Mouse (Mus musculus) liver, embryonic 16.5 days (tissue): ENCODE measurements around the gene Fam84b. TPM values are rescaled to one million over a fixed set of nuclear protein-coding genes. Genes with fewer than 3 reads are reported as not detected.

ENCODE experiments used
- ATAC-seq: fragments of 200-750 bp; cut with Nextera tagmentation; 2 replicates; pipeline ENCODE4 v1.8.0; 2017; ENCODE audit warnings: low read depth, mild to moderate bottlenecking, moderate number of reproducible peaks, moderate library complexity
- H3K27ac ChIP-seq: fragments of 300-500 bp; sonication (generic); 2 replicates; pipeline ENCODE4 v1.5.1; 2014; ENCODE audit warnings: mild to moderate bottlenecking, low read length
- H3K27me3 ChIP-seq: fragments of 300-500 bp; sonication (generic); 2 replicates; pipeline ENCODE4 v1.6.1; 2014; ENCODE audit warnings: low read depth, low read length, mixed read lengths; ENCODE audit not compliant: control insufficient read depth, insufficient read depth
- H3K36me3 ChIP-seq: fragments of 300-500 bp; sonication (generic); 2 replicates; pipeline ENCODE4 v1.6.1; 2014; ENCODE audit warnings: mild to moderate bottlenecking; ENCODE audit not compliant: control insufficient read depth, insufficient read depth
- H3K4me1 ChIP-seq: fragments of 300-500 bp; sonication (generic); 2 replicates; pipeline ENCODE4 v1.6.1; 2014; ENCODE audit warnings: low read depth, low read length, mixed read lengths; ENCODE audit not compliant: control insufficient read depth
- H3K4me2 ChIP-seq: fragments of 300-500 bp; sonication (generic); 2 replicates; pipeline ENCODE4 v1.6.1; 2014; ENCODE audit warnings: low read depth, low read length, mixed read lengths
- H3K4me3 ChIP-seq: fragments of 300-500 bp; sonication (generic); 2 replicates; pipeline ENCODE4 v1.5.1; 2014; ENCODE audit warnings: low read depth, mild to moderate bottlenecking, low read length
- H3K9ac ChIP-seq: fragments of 300-500 bp; sonication (generic); 2 replicates; pipeline ENCODE4 v1.6.1; 2014; ENCODE audit warnings: low read depth, low read length
- H3K9me3 ChIP-seq: fragments of 300-500 bp; sonication (generic); replicated peaks from 2 replicates; pipeline ENCODE4 v1.6.1; 2016; ENCODE audit warnings: low read length; ENCODE audit not compliant: control insufficient read depth
- WGBS: fragments of 180-500 bp; shearing (Covaris S2); extraction: QIAGEN DNeasy Blood & Tissue Kit; methylation state at CpG from one replicate; pipeline ENCODE4 v1.1.7; 2014; ENCODE audit not compliant: insufficient replicate concordance; 5-methylcytosine and 5-hydroxymethylcytosine counted together
- polyA plus RNA-seq: library from polyadenylated mRNA; unstranded; fragments of >200 nt; fragmentation: Nextera tagmentation; extraction: Ambion mirVana; gene quantifications from 2 replicates; pipeline ENCODE4 v1.2.1, GENCODE M21; 2015

The Fam84b gene
- polyA plus RNA-seq, 1 experiment from 2014 or later = 3.8 TPM

DNA sequence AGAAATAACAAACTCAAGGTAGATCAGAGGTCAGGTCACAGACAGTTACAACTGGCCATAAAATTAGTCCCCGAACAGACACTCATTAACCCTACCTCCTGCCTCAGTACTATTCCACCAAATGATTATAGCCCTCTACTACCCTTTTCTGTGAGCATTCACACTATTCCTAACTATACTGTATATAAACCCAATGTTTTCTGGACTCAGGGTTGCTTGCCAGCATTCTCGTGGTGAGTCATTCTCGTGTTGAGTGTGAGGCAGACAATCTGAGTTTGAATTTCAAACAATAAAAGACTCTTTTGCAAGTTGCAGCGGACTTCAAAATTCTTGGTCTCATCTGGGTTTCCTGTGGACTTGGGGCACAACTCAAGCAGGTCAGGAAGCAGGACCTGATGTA lies 74.5 kb downstream of the Fam84b start:
- 49% methylated on average over 4 of the region's 4 CpGs for WGBS
- no peaks in the 10 kb centered on the region for H3K4me1 ChIP-seq

More for the DNA sequence above, 74.5 kb downstream of the Fam84b start:
- Histone ChIP-seq H3K4me3 (no peak overlapping the region), H3K36me3 (no peaks in the 10 kb centered on the region), H3K9ac (no peak overlapping the region), H3K9me3 (no peaks in the 10 kb centered on the region), H3K27me3 (no peaks in the 10 kb centered on the region), H3K27ac (no peak overlapping the region), H3K4me2 (no peak overlapping the region)
- ATAC-seq = no peak

Other genes with a start within 250 kb of the Fam84b start
- not detected in 2 replicates for gene A1bg, start 69.2 kb upstream of the Fam84b start, polyA plus RNA-seq